Mouse (Mus musculus): ENCODE measurements at regions not wholly inside any gene's neighbourhood (a gene's known extent, or its start where the extent isn't known, plus 50 kb on each side); places are given as distances from the start of the nearest gene placed in this dataset.
A peak's percentile ranks its signal among the peaks of the same experiment; 100 is the strongest.

DNA sequence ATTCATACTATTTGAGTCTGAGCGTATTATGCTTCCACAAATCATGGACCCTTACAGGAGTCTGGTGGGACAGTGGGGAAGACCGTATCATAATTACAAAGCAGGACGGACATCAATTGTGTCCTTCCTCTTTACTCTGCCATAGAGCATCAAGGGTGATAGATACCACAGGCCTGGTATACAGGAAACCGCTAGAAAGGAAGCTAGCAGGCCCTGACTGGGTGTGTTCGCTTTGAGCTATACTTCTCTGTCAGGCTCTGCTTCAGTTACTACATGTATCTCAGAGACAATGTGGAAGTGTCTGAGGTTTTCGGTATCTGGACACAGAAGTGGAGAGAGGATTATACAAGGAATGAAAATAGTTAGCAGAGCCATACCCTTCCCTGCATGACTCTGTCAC, 59.0 kb upstream of the Prok2 start:
- 77% methylated on average over 6 of the region's 6 CpGs for WGBS
- H3K4me2 ChIP-seq = no peak overlapping the region
- H3K9ac ChIP-seq = no peak overlapping the region
- no peak overlapping the region for H3K27ac ChIP-seq (ENCODE audit: low read depth)
- TF ChIP-seq CTCF (IDR thresholded peaks at IDR 0.05; ENCODE audit: low read depth) = no peak
- no peak for DNase-seq
- no peaks in the 10 kb centered on the region for H3K27me3 ChIP-seq (ENCODE audit: insufficient read depth, low read length)
- no peaks in the 10 kb centered on the region for H3K36me3 ChIP-seq (ENCODE audit: insufficient read depth)
- ATAC-seq (ENCODE audit: insufficient read depth) = no peak
- H3K4me1 ChIP-seq (ENCODE audit: insufficient read depth) = no peaks in the 10 kb centered on the region
- H3K9me3 ChIP-seq (ENCODE audit: low read depth, low read length) = no peaks in the 10 kb centered on the region
- H3K4me3 ChIP-seq (ENCODE audit: low read depth, low read length) = no peak overlapping the region

DNA sequence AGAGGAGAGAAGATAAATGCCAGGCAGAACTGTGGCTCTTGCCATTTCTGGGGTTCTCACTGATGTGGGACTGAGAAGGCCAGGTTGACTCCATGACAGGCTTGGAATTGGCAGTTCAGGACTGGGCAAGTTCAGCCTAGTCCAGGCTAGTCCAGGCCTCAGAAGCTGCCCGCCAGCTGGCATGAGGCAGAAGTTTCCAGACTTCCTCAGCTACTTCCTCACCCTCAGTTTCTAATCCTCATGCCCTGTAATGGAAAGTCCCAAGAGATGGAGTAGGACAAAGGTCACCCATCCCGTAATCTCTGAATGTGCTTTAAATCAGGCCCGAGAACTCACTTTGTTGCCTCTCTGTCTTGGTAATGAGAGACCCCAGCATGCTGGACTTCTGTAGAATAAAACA, 58.6 kb upstream of the Prok2 start:
- DNase-seq = no peak
- H3K4me3 ChIP-seq (ENCODE audit: low read depth, low read length) = no peak overlapping the region
- no peaks in the 10 kb centered on the region for H3K36me3 ChIP-seq (ENCODE audit: insufficient read depth)
- no peaks in the 10 kb centered on the region for H3K9me3 ChIP-seq (ENCODE audit: low read depth, low read length)
- no peak overlapping the region for H3K27ac ChIP-seq (ENCODE audit: low read depth)
- H3K4me2 ChIP-seq = no peak overlapping the region
- 80% methylated on average over 3 of the region's 3 CpGs for WGBS
- ATAC-seq (ENCODE audit: insufficient read depth) = no peak
- no peaks in the 10 kb centered on the region for H3K4me1 ChIP-seq (ENCODE audit: insufficient read depth)
- H3K27me3 ChIP-seq (ENCODE audit: insufficient read depth, low read length) = no peaks in the 10 kb centered on the region
- H3K9ac ChIP-seq = no peak overlapping the region
- no peak for TF ChIP-seq CTCF (IDR thresholded peaks at IDR 0.05; ENCODE audit: low read depth)

DNA sequence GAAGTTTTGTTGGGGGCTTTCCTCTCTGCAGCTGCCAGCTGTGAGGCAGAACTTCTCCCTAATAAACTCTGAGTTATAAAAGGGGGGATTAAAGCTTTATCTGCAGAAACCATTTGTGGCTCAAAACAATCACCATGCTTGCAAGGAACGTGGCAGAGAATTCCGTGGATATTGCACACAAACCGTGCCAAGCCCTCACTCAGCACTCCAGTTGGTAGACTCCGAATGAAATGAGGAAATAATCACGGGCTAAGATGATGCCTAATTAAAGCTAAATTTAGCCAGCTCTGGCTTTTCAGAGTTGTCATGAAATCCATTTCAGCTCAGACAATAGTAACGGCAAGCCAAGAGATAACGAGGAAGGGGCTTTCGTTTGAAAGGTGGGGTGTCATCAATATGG, 58.1 kb upstream of the Prok2 start:
- Histone ChIP-seq H3K9me3 (ENCODE audit: low read depth, low read length) (no peaks in the 10 kb centered on the region), H3K9ac (no peak overlapping the region), H3K36me3 (ENCODE audit: insufficient read depth) (no peaks in the 10 kb centered on the region), H3K27ac (ENCODE audit: low read depth) (no peak overlapping the region), H3K4me1 (ENCODE audit: insufficient read depth) (no peaks in the 10 kb centered on the region), H3K27me3 (ENCODE audit: insufficient read depth, low read length) (no peaks in the 10 kb centered on the region), H3K4me3 (ENCODE audit: low read depth, low read length) (no peak overlapping the region), H3K4me2 (no peak overlapping the region)
- DNase-seq (no peak), ATAC-seq (ENCODE audit: insufficient read depth) (no peak)
- no peak for TF ChIP-seq CTCF (IDR thresholded peaks at IDR 0.05; ENCODE audit: low read depth)
- WGBS = 72% methylated on average over 8 of the region's 8 CpGs

DNA sequence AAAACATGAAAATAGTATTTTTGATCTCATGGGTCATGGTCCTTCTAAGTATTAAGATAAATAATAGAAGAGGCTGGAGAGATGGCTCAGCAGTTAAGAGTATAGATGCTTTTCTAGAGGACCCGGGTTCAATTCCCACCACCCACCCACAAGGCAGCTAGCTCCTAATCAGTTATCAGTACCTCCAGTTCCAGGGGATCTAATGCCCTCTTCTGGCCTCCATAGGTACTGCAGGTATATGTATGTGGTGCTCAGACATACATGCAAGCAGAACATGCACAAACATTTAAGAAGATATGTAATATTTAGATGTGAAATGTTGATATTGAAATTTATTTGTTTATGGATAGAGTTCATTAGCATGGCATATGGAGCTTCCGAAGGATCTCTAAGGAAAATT, 56.8 kb upstream of the Prok2 start:
- Histone ChIP-seq H3K4me2 (no peak overlapping the region), H3K4me1 (ENCODE audit: insufficient read depth) (no peaks in the 10 kb centered on the region), H3K27me3 (ENCODE audit: insufficient read depth, low read length) (no peaks in the 10 kb centered on the region), H3K9me3 (ENCODE audit: low read depth, low read length) (no peaks in the 10 kb centered on the region), H3K9ac (no peak overlapping the region), H3K4me3 (ENCODE audit: low read depth, low read length) (no peak overlapping the region), H3K27ac (ENCODE audit: low read depth) (no peak overlapping the region), H3K36me3 (ENCODE audit: insufficient read depth) (no peaks in the 10 kb centered on the region)
- no peak for ATAC-seq (ENCODE audit: insufficient read depth)
- peak; percentile 43 for DNase-seq
- peak; percentile 66 for TF ChIP-seq CTCF (IDR thresholded peaks at IDR 0.05; ENCODE audit: low read depth)
- WGBS = 84% methylated on average over 2 of the region's 2 CpGs
